8 mouse cellular contexts compared by ENCODE assay signal in the genomic region with DNA sequence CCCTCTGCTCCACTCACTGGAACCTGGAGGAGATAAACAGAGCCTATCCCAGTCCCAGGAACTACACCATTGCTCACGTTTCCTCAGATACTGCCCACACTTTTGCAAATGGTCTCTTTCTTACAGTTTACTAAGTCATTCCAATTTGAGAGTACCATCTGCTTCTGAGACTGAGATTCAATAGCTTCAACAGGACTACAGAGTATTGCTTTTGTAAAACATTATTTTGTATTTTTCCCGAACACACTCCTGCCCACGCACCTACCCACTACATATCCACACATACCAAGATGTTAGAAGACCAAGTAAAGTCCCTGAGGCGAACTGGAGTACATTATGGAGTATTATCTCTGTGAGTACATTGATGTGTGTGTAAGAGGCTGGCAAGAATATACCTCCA.
"Had no signal": no experiment of that assay in that cellular context is flagged by ENCODE, and none has a peak within 500 bp of the region (broad histone marks: within the 10 kb centered on the region; RNA-seq: fewer than 3 reads in every experiment).

No protein-coding gene starts in this region.

- ATAC-seq: inflammation-experienced regulatory T-cells, adult 6 months; intestine, postnatal 0 days; midbrain, embryonic 16.5 days had no signal

- DNase-seq: kidney, adult 8-10 months; kidney, postnatal 25 days; lung, adult 18-20 months; thymus, adult 2 months; thymus, postnatal 25 days had no signal
